Mouse (Mus musculus): ENCODE measurements around the gene 4922502D21Rik. TPM values are rescaled to one million over a fixed set of nuclear protein-coding genes. Genes with fewer than 3 reads are reported as not detected.
"Not testable (repeated sequence)": the region's sequence is repeated elsewhere in the genome, so short reads cannot be mapped to it uniquely, and the experiment has no call there.

Gene 4922502D21Rik
- total RNA-seq (2015; ENCODE audit: low replicate concordance) = not detected in 2 replicates
- total RNA-seq (2017; ENCODE audit: low replicate concordance) = not detected in 2 replicates

- no peak for ATAC-seq (replicated peaks; ENCODE audit: low FRiP score, poor library complexity, severe bottlenecking)
Observed at GRCm38 (mm10) chr6:129331610-129332009, at the start of gene 4922502D21Rik. Gene 4922502D21Rik (minus strand): TSS chr6:129331796.

DNA sequence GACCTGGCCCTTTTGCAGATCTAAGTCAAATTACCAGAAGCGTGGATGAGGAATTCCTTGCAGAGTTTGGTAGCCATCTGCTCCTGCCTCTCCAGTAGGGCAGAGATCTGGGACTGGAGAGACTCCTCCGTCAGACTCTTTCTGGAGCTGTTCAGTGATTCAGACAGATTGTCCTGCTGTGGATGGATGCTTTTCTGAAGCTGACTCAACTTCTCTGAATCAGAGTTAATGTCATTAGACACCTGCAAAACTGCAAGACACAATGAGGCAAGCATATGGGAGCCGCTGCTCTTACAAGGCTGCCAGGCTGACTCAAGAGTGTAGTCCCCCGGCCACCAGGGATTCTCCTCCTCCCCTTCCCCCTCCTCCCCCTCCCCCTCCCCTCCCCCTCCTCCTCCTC is 48.9 kb upstream of the 4922502D21Rik start:
- ATAC-seq (replicated peaks; ENCODE audit: low FRiP score, poor library complexity, severe bottlenecking) = no peak

DNA sequence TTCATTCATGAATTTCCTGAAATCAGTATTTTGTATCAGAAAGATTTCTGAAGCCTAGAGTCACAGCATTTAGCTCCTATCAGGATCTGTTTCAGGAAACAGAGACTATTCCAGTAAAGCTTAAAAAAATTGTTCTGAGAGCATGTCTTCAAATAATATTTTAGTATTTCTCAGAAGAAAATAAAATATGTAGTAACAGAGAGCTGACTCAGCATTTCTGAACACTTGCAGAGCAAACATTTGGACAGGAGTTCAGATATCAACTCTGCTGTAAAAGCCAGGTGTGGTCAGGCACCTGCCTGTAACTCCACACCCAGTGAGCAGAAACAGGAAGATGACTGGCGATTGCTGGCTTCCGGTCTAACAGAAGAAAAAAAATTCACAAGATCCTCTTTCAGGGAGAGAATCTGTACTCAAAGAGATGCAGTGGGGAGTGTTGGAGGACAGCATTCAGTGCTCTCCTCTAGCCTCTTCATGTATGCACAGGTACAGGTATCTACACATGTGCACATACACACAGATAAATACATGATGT is 43.4 kb upstream of the 4922502D21Rik start:
- ATAC-seq (replicated peaks; ENCODE audit: low FRiP score, poor library complexity, severe bottlenecking) = no peak

DNA sequence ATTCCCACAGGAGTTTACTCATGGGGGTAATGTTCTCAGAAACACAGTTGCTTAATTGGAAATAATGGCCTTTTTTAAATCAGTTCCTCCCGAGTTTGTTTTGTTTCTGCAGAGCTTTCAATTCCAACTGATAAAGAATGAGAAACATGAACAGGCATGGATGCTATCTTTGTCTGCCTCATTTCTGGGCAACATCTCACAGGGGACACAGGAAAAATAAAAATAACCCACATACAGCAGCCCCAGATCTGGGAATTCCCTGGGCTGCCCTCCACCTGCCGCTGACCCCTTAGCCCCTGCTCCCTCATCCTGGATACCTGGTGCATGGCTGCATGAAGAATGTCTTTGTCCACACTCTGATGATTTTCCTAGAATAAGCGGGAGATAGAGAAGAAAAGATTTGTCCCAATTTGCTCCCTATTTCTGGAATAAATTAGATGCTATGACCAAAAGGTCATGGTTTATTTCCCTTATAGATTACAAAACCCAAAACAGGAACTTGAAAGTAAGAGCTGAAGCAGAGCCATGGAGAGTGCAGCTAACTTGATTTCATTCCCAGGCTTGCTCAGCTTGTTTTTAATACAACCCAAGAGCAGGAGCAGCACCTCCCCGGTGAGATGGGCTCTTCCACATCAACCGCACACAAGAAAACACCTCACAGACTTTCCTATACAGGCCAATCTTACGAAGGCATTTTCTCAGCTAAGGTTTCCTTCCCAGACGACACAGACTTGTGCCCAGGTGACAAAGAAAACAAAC is 38.0 kb upstream of the 4922502D21Rik start:
- no peak for ATAC-seq (replicated peaks; ENCODE audit: low FRiP score, poor library complexity, severe bottlenecking)

DNA sequence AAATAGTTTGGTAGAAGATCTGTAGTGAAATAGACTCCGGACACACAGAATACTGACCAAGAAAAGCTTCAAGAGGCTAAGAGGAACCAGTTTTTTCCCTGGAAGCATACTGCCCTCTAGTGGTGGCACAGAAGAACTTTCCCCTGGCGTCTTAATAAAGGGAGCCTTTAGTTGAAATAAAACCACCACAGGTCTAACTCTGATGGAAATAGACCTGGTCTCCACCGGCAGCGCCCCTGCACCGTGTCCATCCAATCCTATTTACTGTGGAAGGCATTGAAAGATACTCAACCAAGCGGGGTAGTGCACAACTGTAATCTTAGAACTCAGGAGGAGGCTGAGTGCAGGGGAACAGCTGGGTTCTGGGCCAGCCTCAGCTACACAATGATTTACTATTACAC is 34.4 kb upstream of the 4922502D21Rik start:
- peak; percentile 77 for ATAC-seq (replicated peaks; ENCODE audit: low FRiP score, poor library complexity, severe bottlenecking)

- ATAC-seq (replicated peaks; ENCODE audit: low FRiP score, poor library complexity, severe bottlenecking) = no peak
Observed at GRCm38 (mm10) chr6:129363942-129364341, 32.3 kb upstream of the 4922502D21Rik start.

GRCm38 (mm10) chr6:129359515-129359914 is 27.9 kb upstream of the 4922502D21Rik start:
- ATAC-seq (replicated peaks; ENCODE audit: low FRiP score, poor library complexity, severe bottlenecking) = no peak

GRCm38 (mm10) chr6:129356430-129356829 is 24.8 kb upstream of the 4922502D21Rik start:
- ATAC-seq (replicated peaks; ENCODE audit: low FRiP score, poor library complexity, severe bottlenecking) = no peak

DNA sequence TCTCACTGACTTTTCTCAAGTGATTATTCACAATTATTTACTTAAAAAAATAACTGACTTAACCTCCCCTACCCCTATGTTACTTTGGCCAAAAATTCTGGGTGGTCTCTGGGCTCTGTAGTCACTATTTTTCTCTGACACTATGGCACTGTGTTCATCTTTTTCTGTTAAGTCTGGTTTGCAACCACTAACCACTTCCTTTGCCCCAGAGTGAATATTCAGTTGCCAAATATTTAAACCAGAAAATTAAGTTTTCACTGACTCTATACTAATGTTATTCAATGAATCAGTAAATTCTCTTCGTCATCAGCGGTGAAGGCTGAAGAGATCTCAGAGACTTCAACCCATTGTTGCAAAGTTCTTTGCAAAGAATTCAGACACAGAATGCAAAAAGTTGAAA is 24.2 kb upstream of the 4922502D21Rik start:
- ATAC-seq (replicated peaks; ENCODE audit: low FRiP score, poor library complexity, severe bottlenecking) = no peak

DNA sequence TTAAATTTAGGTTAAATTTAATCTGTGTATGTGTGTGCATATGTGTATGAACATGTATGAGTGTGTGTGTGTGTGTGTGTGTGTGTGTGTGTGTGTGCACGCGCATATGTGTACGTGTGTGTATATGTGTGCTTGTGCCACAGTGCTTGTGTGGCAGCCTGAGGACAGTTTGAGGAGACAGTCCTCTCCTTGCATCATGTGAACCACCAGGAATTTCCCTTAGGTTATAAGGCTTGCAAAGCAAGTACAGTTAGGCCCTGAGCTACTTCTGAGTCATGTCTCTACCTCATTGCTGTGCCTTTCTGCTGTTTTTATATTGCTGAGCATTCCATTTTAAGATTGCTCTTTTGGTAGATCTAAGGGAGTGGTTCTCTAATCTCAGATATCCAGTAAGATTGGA is 19.5 kb upstream of the 4922502D21Rik start:
- ATAC-seq (replicated peaks; ENCODE audit: low FRiP score, poor library complexity, severe bottlenecking) = no peak

- ATAC-seq (replicated peaks; ENCODE audit: low FRiP score, poor library complexity, severe bottlenecking) = no peak
Observed at GRCm38 (mm10) chr6:129349524-129350352, 18.1 kb upstream of the 4922502D21Rik start.

GRCm38 (mm10) chr6:129344408-129344807 is 12.8 kb upstream of the 4922502D21Rik start:
- ATAC-seq (replicated peaks; ENCODE audit: low FRiP score, poor library complexity, severe bottlenecking) = no peak

DNA sequence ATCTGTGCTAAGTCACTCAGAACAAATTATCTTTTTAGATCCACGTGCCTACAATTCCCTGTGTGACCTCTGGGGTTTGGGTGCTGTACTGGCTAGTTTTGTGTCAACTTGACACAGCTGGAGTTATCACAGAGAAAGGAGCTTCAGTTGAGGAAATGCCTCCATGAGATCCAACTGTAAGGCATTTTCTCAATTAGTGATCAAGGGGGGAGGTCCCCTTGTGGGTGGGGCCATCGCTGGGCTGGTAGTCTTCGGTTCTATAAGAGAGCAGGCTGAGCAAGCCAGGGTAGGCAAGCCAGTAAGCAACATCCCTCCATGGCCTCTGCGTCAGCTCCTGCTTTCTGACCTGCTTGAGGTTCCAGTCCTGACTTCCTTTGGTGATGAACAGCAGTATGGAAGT is 10.8 kb upstream of the 4922502D21Rik start, which contains the start of gene Clec12a:
Gene Clec12a, plus strand, starts transcription at position 301 of the 400 bp plus-strand sequence.
- not testable (repeated sequence) for ATAC-seq (replicated peaks; ENCODE audit: low FRiP score, poor library complexity, severe bottlenecking)

- ATAC-seq (replicated peaks; ENCODE audit: low FRiP score, poor library complexity, severe bottlenecking) = no peak
Observed at GRCm38 (mm10) chr6:129337751-129338150, 6.2 kb upstream of the 4922502D21Rik start.

DNA sequence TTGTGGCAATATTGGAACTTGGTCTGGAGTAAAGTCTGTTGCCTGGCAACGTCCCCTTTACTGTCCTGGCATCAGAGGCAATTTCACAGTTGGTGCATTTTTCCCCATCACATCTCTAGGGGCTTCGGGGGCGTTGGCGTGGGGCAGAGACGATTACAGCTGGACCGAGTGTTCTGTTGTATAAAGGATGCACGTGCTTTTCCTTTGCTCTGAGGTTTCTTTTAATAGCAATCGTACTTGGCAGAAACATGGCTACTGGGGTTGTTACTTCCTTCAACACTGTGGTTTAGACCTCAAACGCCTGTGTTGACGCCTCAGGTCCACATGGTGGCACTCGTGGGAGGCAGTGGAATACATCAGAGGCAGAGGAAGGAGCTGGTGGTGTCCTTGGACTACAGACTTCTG is 2.1 kb upstream of the 4922502D21Rik start:
- ATAC-seq (replicated peaks; ENCODE audit: low FRiP score, poor library complexity, severe bottlenecking) = no peak

DNA sequence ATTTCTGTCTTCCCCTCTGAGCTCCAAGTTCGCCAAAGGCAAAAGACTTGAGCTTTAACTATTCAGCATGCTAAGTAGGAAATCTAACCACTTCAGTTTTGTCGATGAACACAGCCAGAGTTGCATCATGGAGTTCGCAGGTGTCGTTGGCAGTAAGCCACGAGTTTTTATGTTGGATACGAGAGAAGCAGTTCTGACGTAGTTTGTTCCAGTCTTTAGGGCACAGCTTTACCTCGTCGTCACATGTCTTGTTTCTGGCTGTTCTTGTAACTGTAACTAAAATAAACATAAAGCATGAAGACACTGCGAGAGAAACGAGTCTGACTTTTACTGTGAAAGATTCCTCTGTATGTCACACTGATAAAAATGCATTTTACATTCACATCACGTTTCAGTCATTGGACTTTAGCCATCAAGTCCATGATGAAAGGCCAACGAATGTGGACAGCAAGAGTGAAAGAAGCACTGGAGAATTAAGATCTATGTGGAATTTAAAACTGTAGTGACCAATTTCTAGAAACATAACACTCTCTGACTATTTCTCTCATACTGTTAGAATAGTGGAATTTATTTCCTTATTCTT is 4.9 kb downstream of the 4922502D21Rik start:
- no peak for ATAC-seq (replicated peaks; ENCODE audit: low FRiP score, poor library complexity, severe bottlenecking)

DNA sequence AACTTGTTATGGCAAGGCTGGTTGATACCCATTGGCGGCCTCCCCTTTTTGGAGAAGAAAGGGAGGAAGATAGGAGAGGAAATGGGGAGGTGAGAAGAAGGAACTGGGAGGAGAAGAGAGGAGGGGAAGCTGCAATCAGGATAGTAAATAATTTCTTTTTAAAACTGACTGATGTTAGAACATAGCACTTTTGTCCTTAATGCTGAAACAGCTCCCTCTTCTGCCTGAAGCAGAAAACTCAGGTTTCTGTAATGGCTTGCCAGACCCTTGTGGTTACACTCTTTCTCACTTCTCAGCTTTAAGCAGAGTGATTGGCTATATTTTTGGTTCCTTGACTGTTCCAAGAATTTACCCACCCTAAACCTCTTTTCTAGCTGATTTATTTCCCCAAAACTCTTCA is 5.6 kb downstream of the 4922502D21Rik start:
- no peak for ATAC-seq (replicated peaks; ENCODE audit: low FRiP score, poor library complexity, severe bottlenecking)

GRCm38 (mm10) chr6:129319331-129319730 is 12.3 kb downstream of the 4922502D21Rik start:
- no peak for ATAC-seq (replicated peaks; ENCODE audit: low FRiP score, poor library complexity, severe bottlenecking)

- ATAC-seq (replicated peaks; ENCODE audit: low FRiP score, poor library complexity, severe bottlenecking) = no peak
Observed at GRCm38 (mm10) chr6:129318395-129318794, 13.2 kb downstream of the 4922502D21Rik start.

DNA sequence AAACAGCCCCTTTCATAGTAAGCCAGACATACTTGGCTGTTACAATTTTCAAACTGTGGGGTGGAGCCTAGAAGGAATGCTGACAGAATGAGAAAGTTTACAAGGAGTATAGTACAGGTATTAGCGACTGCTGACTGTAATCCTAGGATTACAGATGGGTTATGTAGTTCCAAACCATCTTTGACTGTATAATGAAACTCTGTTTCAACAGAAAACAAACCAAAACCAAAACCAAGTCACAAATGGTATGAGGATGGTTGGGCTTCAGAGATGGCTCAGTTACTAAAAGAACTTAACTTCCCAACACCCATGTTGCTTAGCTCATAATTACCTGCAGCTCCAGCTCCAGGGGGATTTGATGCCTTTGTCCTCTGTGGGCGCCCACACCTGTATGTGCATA is 15.1 kb downstream of the 4922502D21Rik start:
- no peak for ATAC-seq (replicated peaks; ENCODE audit: low FRiP score, poor library complexity, severe bottlenecking)

Measured in erythroblast, adult 5-6 weeks (primary cell).